Mouse (Mus musculus) limb, embryonic 10.5 days (tissue): ENCODE results near the gene Glt28d2. TPM values are rescaled to one million over a fixed set of nuclear protein-coding genes. Genes with fewer than 3 reads are reported as not detected.
"Not testable (repeated sequence)": the region's sequence is repeated elsewhere in the genome, so short reads cannot be mapped to it uniquely, and the experiment has no call there.

Source experiments
- DNase-seq: peaks from one replicate; pipeline ENCODE4 v3.0.0-alpha.2; 2017; ENCODE audit warnings: low spot score
- H3K27ac ChIP-seq: fragments of 300-500 bp; sonication (generic); 2 replicates; pipeline ENCODE4 v1.5.1; 2016; ENCODE audit warnings: mild to moderate bottlenecking
- H3K27me3 ChIP-seq: fragments of 300-500 bp; sonication (generic); 2 replicates; pipeline ENCODE4 v1.6.1; 2016; ENCODE audit warnings: low read depth, mild to moderate bottlenecking; ENCODE audit not compliant: poor library complexity, severe bottlenecking
- H3K36me3 ChIP-seq: fragments of 300-500 bp; sonication (generic); 2 replicates; pipeline ENCODE4 v1.6.1; 2016; ENCODE audit warnings: mild to moderate bottlenecking, moderate library complexity
- H3K4me1 ChIP-seq: fragments of 300-500 bp; sonication (generic); 2 replicates; pipeline ENCODE4 v1.6.1; 2016
- H3K4me3 ChIP-seq: fragments of 300-500 bp; sonication (generic); 2 replicates; pipeline ENCODE4 v1.5.1; 2016; ENCODE audit warnings: mild to moderate bottlenecking, moderate library complexity
- H3K9me3 ChIP-seq: fragments of 300-500 bp; sonication (generic); replicated peaks from 2 replicates; pipeline ENCODE4 v1.6.1; 2016; ENCODE audit warnings: mild to moderate bottlenecking
- WGBS: fragments of 180-500 bp; shearing (Covaris S2); methylation state at CpG from one replicate; pipeline ENCODE4 v1.1.7; 2016; 5-methylcytosine and 5-hydroxymethylcytosine counted together
- polyA plus RNA-seq: library from polyadenylated mRNA; unstranded; fragments of >200 nt; fragmentation: Nextera tagmentation; extraction: Ambion mirVana; gene quantifications from 2 replicates; pipeline ENCODE4 v1.2.1, GENCODE M21; 2016

The Glt28d2 gene
- 0.18 and 0.85 TPM in 2 replicates for polyA plus RNA-seq

DNA sequence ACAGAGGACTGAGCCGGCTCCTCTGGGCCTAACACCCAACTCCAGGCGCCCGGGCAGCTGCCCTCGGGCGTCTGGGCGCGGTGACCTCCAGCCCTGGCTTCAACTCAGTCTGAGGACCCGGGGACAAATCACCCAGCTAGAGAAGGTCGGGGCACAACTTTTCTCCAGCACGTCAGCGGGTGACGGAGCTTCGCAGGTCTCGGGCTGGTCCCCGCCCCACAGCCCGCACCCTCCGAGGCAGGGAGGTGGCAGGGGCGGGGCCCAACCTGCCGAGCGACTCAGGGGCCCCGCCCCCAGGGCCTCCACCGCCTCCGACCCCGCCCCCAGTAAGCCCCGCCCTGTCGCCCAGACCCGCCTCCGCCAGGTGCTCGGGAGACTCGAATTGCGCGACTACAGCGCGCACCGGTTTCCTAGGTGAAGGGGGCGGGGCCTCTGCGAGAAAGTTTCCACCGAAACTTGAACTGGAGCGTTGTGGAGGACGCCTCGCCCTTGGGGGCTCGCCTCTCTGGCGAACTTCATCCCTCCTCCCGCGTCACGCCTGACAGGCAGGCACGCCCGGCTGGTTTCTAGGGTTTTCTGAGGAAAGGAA is at the start of gene Glt28d2, which contains the start of gene Gm37240:
Gene Glt28d2 (minus strand): TSS at position 278 of the 589 bp plus-strand sequence.
Gene Gm37240 (minus strand): TSS at position 280 of the 589 bp plus-strand sequence.
- Histone ChIP-seq H3K36me3 (no peaks in the 10 kb centered on the region), H3K9me3 (no peaks in the 10 kb centered on the region), H3K27ac (peak within 1 kb of the TSS; percentile 76), H3K27me3 (peaks cover 43% of the 10 kb centered on the region), H3K4me3 (peak within 1 kb of the TSS; percentile 65), H3K4me1 (peaks cover 19% of the 10 kb centered on the region)
- peak; percentile 93 for DNase-seq
- WGBS: under 1% methylated on average over 48 of the region's 48 CpGs

DNA sequence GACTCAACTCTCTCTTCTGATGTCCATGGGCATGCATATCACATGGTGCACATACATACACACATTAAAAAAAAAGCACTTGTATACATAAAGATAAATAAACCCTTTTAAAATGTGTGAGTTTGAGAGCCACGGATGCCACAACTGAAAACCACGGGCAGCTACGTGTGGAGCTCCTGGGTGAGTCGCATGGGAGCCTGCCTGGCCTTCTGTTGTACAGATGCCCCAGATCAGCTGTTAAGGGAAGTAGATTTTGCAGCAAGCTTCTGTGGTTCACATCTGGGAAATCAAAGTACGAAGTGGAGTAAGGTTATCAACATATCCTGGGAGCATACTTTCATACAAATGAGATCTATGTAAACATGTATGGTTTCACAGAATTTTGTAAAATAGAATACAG is 46.3 kb upstream of the Glt28d2 start:
- no peaks in the 10 kb centered on the region for H3K27me3 ChIP-seq

DNA sequence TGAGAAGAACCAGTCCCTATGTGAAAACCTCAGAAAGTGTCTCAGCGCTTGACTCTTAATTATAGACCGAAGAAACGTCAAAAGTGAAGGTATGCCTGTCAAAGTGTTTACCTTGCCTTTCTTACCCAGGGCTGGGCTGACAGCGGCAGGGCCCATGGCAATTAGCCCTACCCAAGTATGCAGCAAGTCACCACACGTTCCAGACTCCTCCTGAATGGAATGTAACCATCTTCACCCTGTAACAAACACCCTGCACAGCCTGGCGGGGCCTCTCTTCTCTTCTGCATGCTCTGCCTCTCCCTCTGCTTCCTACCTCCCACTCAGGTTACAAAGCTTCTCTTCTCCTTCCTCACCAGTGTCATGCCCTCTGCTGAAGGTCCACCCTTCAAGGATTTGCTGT is 44.5 kb upstream of the Glt28d2 start:
- DNase-seq: no peak
- Histone ChIP-seq H3K4me3 (no peak overlapping the region), H3K4me1 (peaks cover 16% of the 10 kb centered on the region), H3K27ac (no peak overlapping the region), H3K27me3 (no peaks in the 10 kb centered on the region), H3K36me3 (no peaks in the 10 kb centered on the region), H3K9me3 (no peaks in the 10 kb centered on the region)
- 79% methylated on average over 6 of the region's 6 CpGs for WGBS

More for the DNA sequence above, 46.3 kb upstream of the Glt28d2 start:
- 92% methylated on average over 5 of the region's 5 CpGs for WGBS
- Histone ChIP-seq H3K36me3 (no peaks in the 10 kb centered on the region), H3K27ac (no peak overlapping the region), H3K4me1 (no peaks in the 10 kb centered on the region), H3K9me3 (no peaks in the 10 kb centered on the region), H3K4me3 (no peak overlapping the region)
- DNase-seq: no peak

DNA sequence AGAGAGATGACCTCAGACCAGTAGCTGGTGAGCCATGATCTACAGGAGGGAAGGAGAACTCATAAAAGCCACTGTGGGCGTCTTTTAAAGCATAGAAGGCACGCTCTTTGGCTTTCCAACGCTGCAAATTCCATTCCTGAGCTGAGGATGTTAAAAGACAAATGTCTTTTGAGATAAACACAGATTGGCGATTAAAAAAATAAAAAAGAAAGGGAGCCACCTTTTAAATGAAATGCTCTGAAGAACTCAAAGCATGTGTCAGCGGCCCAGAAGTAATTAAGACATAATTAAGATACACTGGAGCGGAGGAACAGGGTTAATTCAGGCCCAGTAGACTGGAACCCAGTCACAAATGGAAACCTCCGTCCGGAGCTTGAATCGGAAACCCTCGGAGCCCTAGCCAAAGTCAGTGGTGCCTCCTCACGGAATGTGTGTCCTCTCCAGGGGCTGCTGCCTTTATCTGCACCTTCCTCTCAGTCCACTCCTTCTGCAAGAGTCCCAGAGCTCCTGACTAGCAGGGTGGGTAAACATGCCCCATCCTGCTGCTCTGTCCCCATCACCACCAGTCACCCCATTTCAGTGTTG is 43.4 kb upstream of the Glt28d2 start:
- DNase-seq: no peak
- Histone ChIP-seq H3K4me1 (peaks cover 20% of the 10 kb centered on the region), H3K27ac (no peak overlapping the region), H3K9me3 (no peaks in the 10 kb centered on the region), H3K36me3 (no peaks in the 10 kb centered on the region), H3K4me3 (no peak overlapping the region), H3K27me3 (no peaks in the 10 kb centered on the region)
- 86% methylated on average over 11 of the region's 11 CpGs for WGBS

DNA sequence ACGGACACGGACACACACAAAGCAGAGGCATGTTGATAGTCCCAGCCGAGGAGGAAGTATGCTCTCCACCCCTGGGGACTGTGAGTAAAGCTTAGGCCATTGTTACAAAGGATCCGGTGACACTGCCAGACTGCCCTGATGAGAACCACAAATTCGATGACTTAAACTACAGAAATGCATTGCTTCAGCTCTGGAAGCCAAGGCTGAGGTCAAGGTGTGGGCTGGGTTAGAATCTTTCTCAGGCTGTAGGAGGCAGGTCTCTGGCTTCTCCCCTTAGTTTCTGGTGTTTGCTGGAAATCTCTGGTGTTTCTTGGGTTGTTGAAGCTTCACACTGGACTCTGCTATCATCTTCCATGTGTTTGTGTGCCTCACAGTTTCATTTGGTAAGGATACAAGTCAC is 42.4 kb upstream of the Glt28d2 start:
- no peak overlapping the region for H3K4me3 ChIP-seq
- H3K36me3 ChIP-seq: no peaks in the 10 kb centered on the region
- DNase-seq: no peak
- H3K9me3 ChIP-seq: no peaks in the 10 kb centered on the region
- 0 out of 2 replicates have a peak, but pooled peaks cover 6% of the 10 kb centered on the region for H3K27me3 ChIP-seq
- H3K27ac ChIP-seq: 0 out of 2 replicates have a peak overlapping the region, but pooled peaks have one; percentile 9
- H3K4me1 ChIP-seq: peaks cover 20% of the 10 kb centered on the region
- whole genome bisulfite sequencing: 88% methylated on average over 5 of the region's 5 CpGs

DNA sequence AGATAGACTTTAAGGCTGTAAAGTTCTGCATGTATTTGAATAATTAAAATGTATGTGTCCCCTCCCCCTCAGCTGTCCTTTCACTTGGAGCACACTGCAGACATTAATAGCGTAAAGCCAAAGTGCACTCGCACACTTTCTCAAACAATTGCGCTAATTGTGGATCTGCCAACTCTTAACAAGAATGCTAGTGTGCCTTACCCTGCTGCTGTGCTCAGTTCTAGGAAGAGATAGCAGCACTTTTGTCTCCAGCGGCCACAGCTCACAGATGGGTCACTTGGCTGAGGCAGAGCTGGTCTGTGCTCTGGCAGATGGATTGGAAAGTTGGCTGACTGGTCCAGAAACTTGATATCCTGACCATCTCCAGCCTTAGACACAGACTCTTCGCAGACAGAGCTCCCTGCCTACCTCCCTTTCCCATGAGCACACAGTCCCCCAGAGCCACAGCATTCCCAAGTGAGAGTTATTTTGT is 40.9 kb upstream of the Glt28d2 start:
- Histone ChIP-seq H3K36me3 (no peaks in the 10 kb centered on the region), H3K9me3 (no peaks in the 10 kb centered on the region), H3K27me3 (0 out of 2 replicates have a peak, but pooled peaks cover 8% of the 10 kb centered on the region), H3K4me1 (peaks cover 22% of the 10 kb centered on the region), H3K4me3 (no peak overlapping the region), H3K27ac (peak overlapping the region; percentile 67; the same call in 1 of the 2 replicates)
- WGBS: 80% methylated on average over 5 of the region's 5 CpGs
- no peak for DNase-seq

DNA sequence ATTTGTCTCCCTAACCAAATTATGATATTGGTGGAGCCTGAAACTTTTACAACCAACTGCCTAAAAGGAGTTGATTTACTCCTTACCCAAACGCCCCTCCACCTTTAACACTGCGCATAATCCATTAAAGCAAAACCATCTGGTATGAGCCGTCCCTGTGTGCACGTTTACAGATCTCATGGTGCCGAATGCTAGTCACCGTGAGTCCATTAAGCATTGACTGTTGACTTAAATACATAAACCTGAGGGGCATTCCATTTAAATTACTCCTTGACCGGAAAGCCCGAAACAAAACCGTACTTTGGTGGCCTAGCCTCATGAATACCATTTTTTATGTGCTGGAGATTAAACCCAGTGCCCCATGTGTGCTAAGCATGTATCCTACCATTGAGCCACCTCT is 40.0 kb upstream of the Glt28d2 start:
- peak; percentile 35 for DNase-seq
- Histone ChIP-seq H3K36me3 (no peaks in the 10 kb centered on the region), H3K9me3 (no peaks in the 10 kb centered on the region), H3K27me3 (0 out of 2 replicates have a peak, but pooled peaks cover 8% of the 10 kb centered on the region), H3K27ac (peak overlapping the region; percentile 67; the same call in 1 of the 2 replicates), H3K4me3 (no peak overlapping the region), H3K4me1 (peaks cover 22% of the 10 kb centered on the region)
- 31% methylated on average over 9 of the region's 9 CpGs for WGBS

DNA sequence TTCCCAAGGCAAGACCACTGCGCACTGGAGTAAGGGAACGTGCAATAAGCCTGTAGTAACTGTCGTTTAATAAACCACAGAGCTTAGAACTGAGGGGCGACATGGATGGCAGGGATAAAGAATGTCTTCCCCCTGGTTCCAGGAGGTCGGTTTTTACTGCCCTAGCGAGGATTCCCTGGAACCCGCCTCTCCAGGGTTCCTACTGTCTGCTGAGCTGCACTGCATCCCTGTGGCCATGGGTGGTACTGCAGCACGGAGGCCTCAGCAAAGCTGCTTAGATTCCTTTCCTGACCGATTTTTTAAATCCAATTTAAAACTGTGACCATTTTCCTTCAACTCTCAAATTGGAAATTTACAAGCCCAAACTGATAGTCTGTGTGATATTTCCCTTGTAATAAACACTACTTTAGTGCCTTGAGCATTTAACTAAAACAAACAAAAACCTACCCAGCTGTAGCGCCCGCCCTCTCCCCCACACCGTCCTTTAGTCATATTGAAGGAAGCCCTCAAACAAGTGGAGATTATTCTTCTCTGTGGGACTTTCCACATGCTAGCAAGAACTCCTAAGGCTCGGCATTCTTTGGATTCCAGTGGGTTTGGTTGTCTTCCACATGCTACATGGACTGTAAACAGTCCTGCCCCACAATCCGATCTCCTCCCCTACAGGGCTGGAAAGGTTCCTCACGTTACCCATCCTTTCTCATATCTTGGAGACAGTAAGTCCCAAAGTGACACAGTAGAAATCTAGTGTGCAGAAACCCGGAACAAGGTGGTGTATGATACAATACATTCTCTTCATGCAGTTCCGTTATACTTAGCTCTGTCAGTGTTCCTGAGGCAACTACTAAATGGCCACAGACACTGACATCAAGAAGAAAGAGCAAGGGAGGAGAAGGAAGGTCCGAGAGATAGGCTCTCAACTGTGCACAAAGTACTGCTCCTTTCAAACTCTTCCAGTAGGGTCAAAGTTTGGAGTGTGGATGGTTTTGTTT is 36.9 kb upstream of the Glt28d2 start:
- Histone ChIP-seq H3K4me3 (no peak overlapping the region), H3K27ac (no peak overlapping the region), H3K36me3 (no peaks in the 10 kb centered on the region), H3K9me3 (no peaks in the 10 kb centered on the region), H3K4me1 (peaks cover 22% of the 10 kb centered on the region), H3K27me3 (0 out of 2 replicates have a peak, but pooled peaks cover 8% of the 10 kb centered on the region)
- WGBS: 51% methylated on average over 18 of the region's 18 CpGs
- DNase-seq: peak; percentile 85

DNA sequence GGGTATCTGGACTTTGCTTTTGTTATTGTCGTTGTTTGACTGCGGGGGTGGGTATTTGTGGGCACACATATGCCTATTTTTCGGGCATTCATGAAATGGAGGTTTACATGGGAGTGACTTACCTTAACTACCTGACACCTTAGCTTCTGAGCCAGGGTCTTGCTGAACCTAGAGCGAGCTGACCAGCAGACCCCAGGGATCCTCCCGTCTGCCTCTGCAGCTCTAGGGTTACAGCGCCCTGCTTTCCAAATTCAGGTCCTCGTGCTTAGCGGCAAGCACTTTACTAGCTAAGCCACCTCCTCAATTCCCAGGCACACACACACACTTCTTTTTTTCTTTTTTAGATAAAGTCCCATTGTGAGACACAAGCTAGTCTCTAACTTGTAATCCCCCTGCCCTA is 36.0 kb upstream of the Glt28d2 start:
- no peaks in the 10 kb centered on the region for H3K9me3 ChIP-seq
- H3K27ac ChIP-seq: no peak overlapping the region

DNA sequence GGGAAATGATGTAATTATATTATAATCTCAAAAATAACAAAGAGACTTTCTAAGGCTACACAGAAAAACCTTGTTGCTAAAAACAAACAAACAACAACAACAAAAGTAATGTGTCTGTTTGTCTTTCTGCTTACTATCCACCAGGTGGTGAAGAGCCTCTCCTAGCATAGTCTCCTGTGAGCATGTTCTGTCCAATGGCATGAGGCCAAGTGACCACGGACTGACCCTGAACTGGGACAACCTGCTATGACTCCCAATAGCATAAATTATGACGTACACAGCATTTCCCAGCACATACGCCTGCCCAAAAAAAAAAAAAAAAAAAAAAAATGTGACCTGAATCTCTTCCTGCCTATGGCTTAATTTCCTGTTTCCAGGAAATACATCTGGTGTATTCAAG is 35.0 kb upstream of the Glt28d2 start:
- DNase-seq: no peak
- 83% methylated on average over 3 of the region's 3 CpGs for WGBS
- no peaks in the 10 kb centered on the region for H3K36me3 ChIP-seq
- H3K27me3 ChIP-seq: 0 out of 2 replicates have a peak, but pooled peaks cover 8% of the 10 kb centered on the region
- H3K9me3 ChIP-seq: no peaks in the 10 kb centered on the region
- H3K4me3 ChIP-seq: no peak overlapping the region
- H3K4me1 ChIP-seq: peaks cover 11% of the 10 kb centered on the region
- no peak overlapping the region for H3K27ac ChIP-seq

More for the DNA sequence above, 36.0 kb upstream of the Glt28d2 start:
- H3K4me1 ChIP-seq: peaks cover 21% of the 10 kb centered on the region
- no peaks in the 10 kb centered on the region for H3K36me3 ChIP-seq
- DNase-seq: no peak
- H3K4me3 ChIP-seq: no peak overlapping the region
- H3K27me3 ChIP-seq: 0 out of 2 replicates have a peak, but pooled peaks cover 8% of the 10 kb centered on the region
- WGBS: 77% methylated on average over 8 of the region's 8 CpGs

DNA sequence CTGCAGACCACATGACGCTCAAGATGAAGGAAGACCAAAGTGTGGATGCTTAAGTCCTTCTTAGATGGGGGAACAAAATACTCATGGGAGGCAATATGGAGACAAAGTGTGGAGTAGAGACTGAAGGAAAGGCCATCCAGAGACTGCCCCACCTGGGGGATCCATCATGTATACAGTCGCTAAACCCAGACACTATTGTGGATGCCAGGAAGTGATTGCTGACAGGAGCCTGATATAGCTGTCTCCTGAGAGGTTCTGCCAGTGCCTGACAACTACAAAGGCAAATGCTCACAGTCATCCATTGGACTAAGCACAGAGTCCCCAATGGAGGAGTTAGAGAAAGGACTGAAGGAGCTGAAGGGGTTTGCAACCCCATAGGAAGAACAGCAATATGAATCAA is 33.4 kb upstream of the Glt28d2 start:
- DNase-seq, H3K9me3 ChIP-seq, H3K36me3 ChIP-seq, H3K4me3 ChIP-seq, H3K27ac ChIP-seq, H3K27me3 ChIP-seq, H3K4me1 ChIP-seq: not testable (repeated sequence)
- 93% methylated on average over 2 of the region's 2 CpGs for WGBS

DNA sequence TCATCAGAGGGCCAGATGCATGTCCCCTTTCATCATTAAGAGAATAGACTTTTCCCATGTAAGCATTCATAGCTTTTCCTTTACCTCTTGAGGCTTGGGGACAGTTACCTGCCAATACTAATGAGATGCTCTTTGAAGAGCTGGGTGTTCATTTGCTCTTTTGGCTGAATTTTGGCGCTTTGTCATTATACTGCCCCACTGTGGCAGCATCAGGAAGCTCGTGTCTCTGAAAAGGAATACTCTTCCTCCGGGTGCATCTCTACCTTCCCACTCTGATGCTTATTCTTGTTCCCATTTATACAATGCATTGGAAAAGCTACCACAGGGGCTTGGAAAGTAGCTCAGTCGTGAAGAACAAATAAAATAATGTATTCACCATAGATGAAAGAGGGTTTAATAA is 30.3 kb upstream of the Glt28d2 start:
- no peaks in the 10 kb centered on the region for H3K36me3 ChIP-seq
- no peak for DNase-seq

More for the DNA sequence above, 30.3 kb upstream of the Glt28d2 start:
- 13% methylated on average over 4 of the region's 4 CpGs for WGBS
- Histone ChIP-seq H3K27me3 (no peaks in the 10 kb centered on the region), H3K4me3 (no peak overlapping the region), H3K4me1 (no peaks in the 10 kb centered on the region), H3K27ac (no peak overlapping the region), H3K9me3 (no peaks in the 10 kb centered on the region)
